Mouse (Mus musculus): ENCODE measurements around the gene Specc1. TPM values are rescaled to one million over a fixed set of nuclear protein-coding genes. Genes with fewer than 3 reads are reported as not detected.

Specc1 gene
- total and polyA plus RNA-seq, 3 experiments, result 7.3 to 18.6 (median 15.5) TPM

- Histone ChIP-seq H3K36me3 (replicated peaks in 1 of 2; ENCODE audit: control insufficient read depth in 1 of 2, insufficient read depth in 1 of 2, low read length in 1 of 2) (peaks cover 0 to 17% of the 10 kb centered on the region in 2 experiments), H3K4me1 (ENCODE audit: control insufficient read depth in 1 of 2, insufficient read depth in 2 of 2) (no peaks in the 10 kb centered on the region; a peak in 1 of 4 replicates), H3K27me3 (replicated peaks) (no peaks in the 10 kb centered on the region), H3K27ac (ENCODE audit: insufficient read depth, low read depth) (no peak overlapping the region), H3K9me3 (replicated peaks; ENCODE audit: low read length) (no peaks in the 10 kb centered on the region), H3K4me3 (replicated peaks in 1 of 3; ENCODE audit: low read depth in 2 of 3, low read length in 2 of 3, poor library complexity in 1 of 3) (no peak overlapping the region), H3K79me2 (replicated peaks; ENCODE audit: control insufficient read depth, extremely low read depth, insufficient read depth, poor library complexity, severe bottlenecking) (no peaks in the 10 kb centered on the region), H3K9ac (ENCODE audit: insufficient read depth, low read depth) (no peak overlapping the region), H3K4me2 (ENCODE audit: insufficient read depth, low read depth, poor library complexity, severe bottlenecking) (no peak overlapping the region)
- DNase-seq (ENCODE audit: extremely low read depth), result no peak
- in situ Hi-C loops (cut with MboI; ENCODE audit: low pct_ligation_motif_present, low pct_unique_long_range_greater_than_20kb, low sequenced_read_pairs) (loop anchor here (5.0 kb wide), 2 partner anchors 97 to 228 kb away; no protein-coding TSS in a partner anchor), dilution Hi-C loops (cut with MboI; ENCODE audit: extremely low pct_ligation_motif_present, extremely low pct_unique_long_range_greater_than_20kb, low sequenced_read_pairs) (no loop called here)
- TF ChIP-seq MAZ (IDR thresholded peaks at IDR 0.05; ENCODE audit: low read depth, low read length), result no peak
- TF ChIP-seq MXI1 (IDR thresholded peaks at IDR 0.05; ENCODE audit: low read depth, low read length), result no peak
- no peak for TF ChIP-seq TBP (conservative IDR thresholded peaks at IDR 0.05; ENCODE audit: low read depth, low read length)
- no peak for TF ChIP-seq HCFC1 (IDR thresholded peaks at IDR 0.05; ENCODE audit: low read depth, low read length)
- TF ChIP-seq ETS1 (conservative IDR thresholded peaks at IDR 0.05; ENCODE audit: low read depth, low read length), result no peak
- TF ChIP-seq PAX5 (IDR thresholded peaks at IDR 0.05; ENCODE audit: low read length), result no peak
- no peak for TF ChIP-seq ZMIZ1 (IDR thresholded peaks at IDR 0.05; ENCODE audit: low read depth, low read length)
- no peak for TF ChIP-seq ELF1 (IDR thresholded peaks at IDR 0.05; ENCODE audit: low read depth, low read length)
- no peak for TF ChIP-seq RAD21 (IDR thresholded peaks at IDR 0.05; ENCODE audit: low read depth, low read length)
- TF ChIP-seq POLR2AphosphoS2 (IDR thresholded peaks at IDR 0.05; ENCODE audit: low read depth, low read length), result no peak
- TF ChIP-seq MYC (IDR thresholded peaks at IDR 0.05; ENCODE audit: low read depth, low read length), result no peak
- TF ChIP-seq POLR2A (IDR thresholded peaks at IDR 0.05; ENCODE audit: low read depth, low read length), result no peak
- TF ChIP-seq TCF12 (IDR thresholded peaks at IDR 0.05; ENCODE audit: low read depth, low read length), result no peak
These were observed 92.6 kb downstream of the Specc1 start for GRCm38 (mm10) chr11:62049170-62049569.

DNA sequence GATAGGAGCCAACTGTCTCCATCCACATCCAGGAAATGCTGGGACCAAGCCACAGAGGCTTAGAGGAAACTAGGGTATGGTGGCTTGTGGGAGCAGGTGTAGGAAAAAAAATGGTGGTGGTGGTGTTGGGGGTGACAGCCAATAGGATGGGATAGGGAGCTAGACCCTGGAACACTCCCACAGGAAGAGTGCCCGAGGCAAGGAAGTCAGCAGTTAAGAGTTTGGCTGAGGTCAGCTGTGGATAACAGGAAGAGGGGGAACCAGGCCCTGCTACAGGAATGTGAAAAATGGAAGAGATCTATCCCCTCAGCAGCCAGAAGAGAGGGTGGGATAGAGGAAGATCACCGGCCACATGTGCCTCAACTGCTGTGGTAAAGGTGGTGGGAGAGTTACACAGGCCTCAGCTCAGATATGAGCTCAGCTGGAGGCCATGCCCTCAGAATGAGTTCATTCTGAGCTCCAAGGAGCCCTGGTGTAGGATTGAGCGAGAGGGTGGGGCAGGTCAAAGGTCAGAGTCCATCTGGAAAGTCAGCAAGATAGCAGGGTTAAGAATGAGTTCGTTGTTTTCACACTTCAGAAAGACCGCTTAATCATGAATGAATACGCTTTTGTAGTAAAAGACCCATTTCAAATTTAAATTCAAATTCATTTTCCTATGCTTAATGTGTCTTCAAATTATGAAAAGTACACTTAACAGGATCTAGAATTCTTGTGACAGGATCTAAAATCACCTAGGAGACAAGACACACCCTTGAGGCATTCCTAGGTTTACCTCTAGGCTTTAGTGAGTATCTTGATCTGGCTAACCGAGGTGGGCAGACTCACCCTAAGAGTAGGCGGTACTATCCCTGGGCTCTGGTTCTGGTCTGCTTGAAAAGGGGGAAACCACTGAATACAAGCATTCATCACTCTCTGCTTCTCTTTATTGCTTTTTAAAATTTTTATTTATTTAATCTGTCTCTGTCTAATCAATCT, 94.1 kb downstream of the Specc1 start:
- peaks cover 0 to 13% of the 10 kb centered on the region in 2 experiments for H3K36me3 ChIP-seq (replicated peaks in 1 of 2; ENCODE audit: control insufficient read depth in 1 of 2, insufficient read depth in 1 of 2, low read length in 1 of 2)
- no peak overlapping the region for H3K27ac ChIP-seq (ENCODE audit: insufficient read depth, low read depth)
- dilution Hi-C loops (cut with MboI; ENCODE audit: extremely low pct_ligation_motif_present, extremely low pct_unique_long_range_greater_than_20kb, low sequenced_read_pairs) (no loop called here), in situ Hi-C loops (cut with MboI; ENCODE audit: low pct_ligation_motif_present, low pct_unique_long_range_greater_than_20kb, low sequenced_read_pairs) (loop anchor here (5.0 kb wide), 1 partner anchor 77 kb away; no protein-coding TSS in a partner anchor)
- TF ChIP-seq TBP (conservative IDR thresholded peaks at IDR 0.05; ENCODE audit: low read depth, low read length) (no peak), USF1 (IDR thresholded peaks at IDR 0.05; ENCODE audit: low read depth, low read length) (no peak), MEF2A (IDR thresholded peaks at IDR 0.05; ENCODE audit: borderline replicate concordance, low read depth, low read length) (no peak), RCOR1 (conservative IDR thresholded peaks at IDR 0.05; ENCODE audit: low read depth, low read length) (no peak)
- no peaks in the 10 kb centered on the region for H3K79me2 ChIP-seq (replicated peaks; ENCODE audit: control insufficient read depth, extremely low read depth, insufficient read depth, poor library complexity, severe bottlenecking)
- H3K4me1 ChIP-seq (ENCODE audit: control insufficient read depth in 1 of 2, insufficient read depth in 2 of 2), result no peaks in the 10 kb centered on the region
- H3K4me2 ChIP-seq (ENCODE audit: insufficient read depth, low read depth, poor library complexity, severe bottlenecking), result no peak overlapping the region
- H3K9me3 ChIP-seq (replicated peaks; ENCODE audit: low read length), result no peaks in the 10 kb centered on the region
- H3K9ac ChIP-seq (ENCODE audit: insufficient read depth, low read depth), result no peak overlapping the region
- no peaks in the 10 kb centered on the region for H3K27me3 ChIP-seq (replicated peaks)
- no peak for DNase-seq (ENCODE audit: extremely low read depth)
- no peak overlapping the region for H3K4me3 ChIP-seq (replicated peaks in 1 of 3; ENCODE audit: low read depth in 2 of 3, low read length in 2 of 3, poor library complexity in 1 of 3)

Measured in CH12.LX (cell line).